Mouse (Mus musculus): Measurements from ENCODE around the gene Hmcn1. TPM values are rescaled to one million over a fixed set of nuclear protein-coding genes. Genes with fewer than 3 reads are reported as not detected.

Hmcn1 gene
- polyA plus RNA-seq, 1 experiment from 2014 or later = 25.5 TPM

DNA sequence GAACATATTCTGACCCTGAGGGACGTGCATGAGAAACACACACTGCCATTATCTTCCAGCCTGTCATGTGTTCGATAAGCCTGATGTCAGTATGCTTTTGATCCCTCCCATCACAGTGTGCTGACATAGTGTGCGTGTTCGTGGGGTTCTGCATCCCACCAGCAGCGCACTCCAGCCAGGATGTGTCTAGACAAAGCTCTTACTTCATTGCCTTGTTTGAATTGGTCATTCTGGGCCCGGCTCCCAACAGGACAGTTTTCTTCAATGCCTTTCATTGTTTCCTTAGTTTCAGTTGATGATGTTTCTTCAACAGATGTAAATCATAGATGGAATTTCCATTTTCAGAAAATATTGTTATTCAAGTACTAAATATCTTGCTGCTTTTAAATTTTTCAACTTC, 206.5 kb downstream of the Hmcn1 start:
- Histone ChIP-seq H3K27me3 (ENCODE audit: control insufficient read depth, insufficient read depth, low read length) (no peaks in the 10 kb centered on the region), H3K9me3 (replicated peaks; ENCODE audit: control insufficient read depth, low read length) (no peaks in the 10 kb centered on the region), H3K4me2 (ENCODE audit: low read depth, low read length) (no peak overlapping the region), H3K4me1 (ENCODE audit: control insufficient read depth, insufficient read depth, low read length) (no peaks in the 10 kb centered on the region), H3K27ac (replicated peaks; ENCODE audit: low read depth, low read length) (no peak overlapping the region), H3K9ac (replicated peaks; ENCODE audit: low read length) (no peak overlapping the region), H3K4me3 (ENCODE audit: low read depth, low read length) (no peak overlapping the region), H3K36me3 (replicated peaks; ENCODE audit: control insufficient read depth, insufficient read depth, low read depth, low read length) (no peaks in the 10 kb centered on the region)
- ATAC-seq (replicated peaks; ENCODE audit: insufficient number of reproducible peaks, low FRiP score, low TSS enrichment, low read depth) (no peak), DNase-seq (ENCODE audit: low spot score) (no peak)
- WGBS = 69% methylated on average over 6 of the region's 6 CpGs

DNA sequence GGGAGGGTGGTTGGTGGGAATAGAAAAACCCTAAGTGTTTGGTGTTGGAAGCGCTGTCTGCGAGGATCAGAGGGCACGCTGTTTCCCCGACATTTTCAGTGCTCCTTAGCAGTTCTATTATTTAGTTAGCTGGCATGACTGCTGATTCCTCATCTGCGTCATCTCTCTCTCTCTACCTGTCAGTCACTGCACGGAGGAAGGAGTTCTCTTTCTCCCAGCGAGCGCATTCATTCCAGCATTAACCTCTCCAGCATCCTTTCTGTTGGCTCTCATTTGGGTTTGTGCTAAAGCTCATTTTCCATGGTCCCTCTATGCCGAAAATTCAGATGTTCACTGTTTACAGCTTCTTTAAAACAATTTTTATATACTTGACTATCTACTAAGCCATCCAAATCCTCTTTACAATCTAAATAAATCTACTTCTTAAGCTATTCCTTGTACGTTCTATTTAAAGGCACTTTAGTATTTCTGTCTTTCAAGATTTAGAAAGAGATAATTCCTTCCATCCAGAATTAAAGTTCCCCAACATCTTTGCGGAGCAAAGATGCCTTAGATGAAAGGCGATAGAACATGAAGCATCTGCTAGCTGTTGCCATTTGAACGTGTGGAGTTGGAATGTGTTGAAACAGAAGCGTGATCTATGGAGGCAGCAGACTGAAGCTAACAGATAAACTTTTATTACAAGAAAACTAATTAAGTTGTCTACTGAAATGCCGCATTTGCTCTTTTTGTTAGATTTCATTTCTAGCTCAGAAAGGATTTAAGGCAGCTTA, 210.0 kb downstream of the Hmcn1 start:
- DNase-seq (ENCODE audit: low spot score) (no peak), ATAC-seq (replicated peaks; ENCODE audit: insufficient number of reproducible peaks, low FRiP score, low TSS enrichment, low read depth) (no peak)
- Histone ChIP-seq H3K4me2 (ENCODE audit: low read depth, low read length) (no peak overlapping the region), H3K9me3 (replicated peaks; ENCODE audit: control insufficient read depth, low read length) (no peaks in the 10 kb centered on the region), H3K27ac (replicated peaks; ENCODE audit: low read depth, low read length) (no peak overlapping the region), H3K27me3 (ENCODE audit: control insufficient read depth, insufficient read depth, low read length) (no peaks in the 10 kb centered on the region), H3K4me1 (ENCODE audit: control insufficient read depth, insufficient read depth, low read length) (no peaks in the 10 kb centered on the region), H3K4me3 (ENCODE audit: low read depth, low read length) (no peak overlapping the region), H3K36me3 (replicated peaks; ENCODE audit: control insufficient read depth, insufficient read depth, low read depth, low read length) (no peaks in the 10 kb centered on the region), H3K9ac (replicated peaks; ENCODE audit: low read length) (no peak overlapping the region)
- WGBS = 85% methylated on average over 15 of the region's 15 CpGs

DNA sequence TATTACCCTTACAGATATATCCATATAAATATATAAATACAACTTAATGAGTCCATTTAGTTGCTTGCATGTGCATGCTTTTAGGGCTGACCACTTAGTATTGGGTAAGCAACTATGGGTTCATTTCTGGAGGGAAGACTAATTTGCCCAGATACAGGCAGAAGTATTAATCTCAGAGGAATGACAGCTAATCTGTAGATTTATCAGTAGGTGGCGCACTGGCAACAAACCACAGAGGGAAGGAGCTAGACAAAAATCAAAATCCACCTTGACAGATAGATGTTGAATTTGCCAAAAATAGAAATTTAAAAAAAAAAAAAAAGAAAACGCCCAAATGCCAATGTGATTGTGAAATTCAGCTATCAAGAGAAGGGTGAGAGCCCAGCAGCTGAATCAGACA, 213.3 kb downstream of the Hmcn1 start:
- no peak overlapping the region for H3K4me2 ChIP-seq (ENCODE audit: low read depth, low read length)
- H3K9me3 ChIP-seq (replicated peaks; ENCODE audit: control insufficient read depth, low read length) = no peaks in the 10 kb centered on the region
- ATAC-seq (replicated peaks; ENCODE audit: insufficient number of reproducible peaks, low FRiP score, low TSS enrichment, low read depth) (no peak), DNase-seq (ENCODE audit: low spot score) (no peak)
- H3K27ac ChIP-seq (replicated peaks; ENCODE audit: low read depth, low read length) = no peak overlapping the region
- no peak overlapping the region for H3K4me3 ChIP-seq (ENCODE audit: low read depth, low read length)
- H3K9ac ChIP-seq (replicated peaks; ENCODE audit: low read length) = no peak overlapping the region
- WGBS = 33% methylated on average over 2 of the region's 2 CpGs
- no peaks in the 10 kb centered on the region for H3K27me3 ChIP-seq (ENCODE audit: control insufficient read depth, insufficient read depth, low read length)
- no peaks in the 10 kb centered on the region for H3K36me3 ChIP-seq (replicated peaks; ENCODE audit: control insufficient read depth, insufficient read depth, low read depth, low read length)
- H3K4me1 ChIP-seq (ENCODE audit: control insufficient read depth, insufficient read depth, low read length) = no peaks in the 10 kb centered on the region

DNA sequence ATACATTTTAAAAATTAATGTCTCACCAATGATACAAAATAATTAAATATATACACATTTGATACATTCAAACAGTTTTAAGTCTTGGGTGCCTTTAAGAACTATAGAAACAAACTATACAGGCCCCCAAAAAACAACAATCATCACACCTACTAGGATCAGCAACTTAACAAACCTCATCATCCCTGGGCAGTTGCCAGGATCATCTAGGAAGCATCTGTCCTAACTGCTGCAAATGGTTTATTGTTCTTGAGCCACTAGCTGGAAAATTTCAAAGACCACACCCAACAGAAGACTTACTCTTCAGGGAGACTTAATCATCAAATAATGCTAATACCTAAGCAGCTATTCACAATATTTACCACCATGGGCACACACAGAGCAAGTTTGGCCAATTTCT, 216.5 kb downstream of the Hmcn1 start:
- H3K9ac ChIP-seq (replicated peaks; ENCODE audit: low read length) = no peak overlapping the region
- H3K4me3 ChIP-seq (ENCODE audit: low read depth, low read length) = no peak overlapping the region
- ATAC-seq (replicated peaks; ENCODE audit: insufficient number of reproducible peaks, low FRiP score, low TSS enrichment, low read depth) = no peak
- no peaks in the 10 kb centered on the region for H3K36me3 ChIP-seq (replicated peaks; ENCODE audit: control insufficient read depth, insufficient read depth, low read depth, low read length)
- H3K4me1 ChIP-seq (ENCODE audit: control insufficient read depth, insufficient read depth, low read length) = no peaks in the 10 kb centered on the region
- no peak overlapping the region for H3K4me2 ChIP-seq (ENCODE audit: low read depth, low read length)
- no peak for DNase-seq (ENCODE audit: low spot score)
- H3K27ac ChIP-seq (replicated peaks; ENCODE audit: low read depth, low read length) = no peak overlapping the region
- no peaks in the 10 kb centered on the region for H3K9me3 ChIP-seq (replicated peaks; ENCODE audit: control insufficient read depth, low read length)
- no peaks in the 10 kb centered on the region for H3K27me3 ChIP-seq (ENCODE audit: control insufficient read depth, insufficient read depth, low read length)

DNA sequence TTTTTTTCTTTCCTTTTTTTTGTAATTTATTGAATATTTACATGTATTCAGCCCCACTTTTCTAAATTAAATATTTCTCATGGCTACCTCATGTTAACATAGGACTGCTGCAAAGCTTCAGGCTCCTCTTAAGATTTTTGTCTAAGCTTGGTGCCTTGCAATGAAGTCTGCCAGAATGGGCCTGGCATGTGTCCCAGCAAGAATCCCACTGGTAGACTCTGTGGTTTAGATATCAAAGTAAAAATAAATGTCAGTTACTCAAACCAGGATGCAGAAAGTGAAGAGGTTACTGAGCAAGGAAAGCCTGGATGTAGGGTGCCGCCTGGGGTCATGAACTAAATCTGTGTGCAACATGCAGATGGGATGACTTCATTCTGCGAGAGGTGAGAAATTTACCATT, 217.5 kb downstream of the Hmcn1 start:
- Histone ChIP-seq H3K9ac (replicated peaks; ENCODE audit: low read length) (no peak overlapping the region), H3K4me2 (ENCODE audit: low read depth, low read length) (no peak overlapping the region), H3K4me1 (ENCODE audit: control insufficient read depth, insufficient read depth, low read length) (no peaks in the 10 kb centered on the region), H3K27me3 (ENCODE audit: control insufficient read depth, insufficient read depth, low read length) (no peaks in the 10 kb centered on the region), H3K27ac (replicated peaks; ENCODE audit: low read depth, low read length) (no peak overlapping the region), H3K9me3 (replicated peaks; ENCODE audit: control insufficient read depth, low read length) (no peaks in the 10 kb centered on the region), H3K4me3 (ENCODE audit: low read depth, low read length) (no peak overlapping the region), H3K36me3 (replicated peaks; ENCODE audit: control insufficient read depth, insufficient read depth, low read depth, low read length) (no peaks in the 10 kb centered on the region)
- 63% methylated on average over 2 of the region's 2 CpGs for WGBS
- DNase-seq (ENCODE audit: low spot score) (no peak), ATAC-seq (replicated peaks; ENCODE audit: insufficient number of reproducible peaks, low FRiP score, low TSS enrichment, low read depth) (no peak)

DNA sequence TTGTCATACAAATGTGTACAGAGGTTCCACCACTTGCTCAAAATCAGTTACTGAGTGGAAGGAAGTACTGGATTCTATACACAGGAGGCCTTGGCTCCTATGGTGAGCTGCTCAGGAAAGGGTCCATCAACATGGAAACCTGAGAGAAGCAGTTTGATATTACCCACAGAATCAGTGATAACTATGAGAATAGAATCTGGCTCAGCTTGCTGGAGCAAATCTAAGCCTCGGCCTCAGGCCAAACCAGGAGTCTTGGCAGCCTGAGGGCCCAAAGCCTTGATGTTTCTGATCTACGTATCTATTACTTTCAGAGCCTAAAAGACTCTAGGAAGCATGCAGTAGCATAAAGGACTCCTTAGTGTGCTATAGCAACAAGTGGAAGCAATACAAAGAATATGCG, 220.3 kb downstream of the Hmcn1 start:
- no peak for ATAC-seq (replicated peaks; ENCODE audit: insufficient number of reproducible peaks, low FRiP score, low TSS enrichment, low read depth)
- Histone ChIP-seq H3K27ac (replicated peaks; ENCODE audit: low read depth, low read length) (no peak overlapping the region), H3K4me3 (ENCODE audit: low read depth, low read length) (no peak overlapping the region), H3K4me1 (ENCODE audit: control insufficient read depth, insufficient read depth, low read length) (no peaks in the 10 kb centered on the region), H3K4me2 (ENCODE audit: low read depth, low read length) (no peak overlapping the region), H3K9me3 (replicated peaks; ENCODE audit: control insufficient read depth, low read length) (no peaks in the 10 kb centered on the region), H3K9ac (replicated peaks; ENCODE audit: low read length) (no peak overlapping the region), H3K27me3 (ENCODE audit: control insufficient read depth, insufficient read depth, low read length) (no peaks in the 10 kb centered on the region), H3K36me3 (replicated peaks; ENCODE audit: control insufficient read depth, insufficient read depth, low read depth, low read length) (no peaks in the 10 kb centered on the region)
- DNase-seq (ENCODE audit: low spot score) = no peak
- 81% methylated on average over 3 of the region's 3 CpGs for WGBS

DNA sequence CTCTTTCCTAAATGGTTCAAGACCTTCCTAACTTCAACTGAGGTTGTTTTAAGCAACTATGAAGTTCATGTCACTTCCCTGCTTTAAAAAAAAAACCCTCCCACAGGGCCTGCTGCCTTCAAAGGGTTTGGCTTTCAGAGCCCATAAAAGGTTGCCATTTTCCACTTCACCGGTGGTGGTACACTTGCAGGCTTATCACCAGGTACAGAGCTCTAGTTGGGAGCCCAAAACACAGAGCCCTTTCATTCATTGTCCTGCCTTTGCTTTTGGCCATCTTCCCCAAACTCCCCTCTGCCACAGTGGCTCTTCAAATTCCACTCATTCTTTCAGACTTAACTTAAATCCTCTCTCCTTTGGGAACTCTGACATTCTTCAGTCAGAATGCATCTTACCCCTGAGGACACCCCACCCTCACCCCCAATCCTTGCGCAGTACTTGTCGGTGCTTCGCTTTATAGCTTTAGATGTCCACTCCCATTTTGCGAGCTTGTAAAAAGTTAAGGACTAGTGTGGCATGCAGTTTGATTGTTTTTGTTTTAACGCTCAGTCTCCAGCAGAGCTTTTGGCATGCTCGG, 222.2 kb downstream of the Hmcn1 start:
- 41% methylated on average over 7 of the region's 7 CpGs for WGBS
- H3K9me3 ChIP-seq (replicated peaks; ENCODE audit: control insufficient read depth, low read length) = no peaks in the 10 kb centered on the region
- no peak for ATAC-seq (replicated peaks; ENCODE audit: insufficient number of reproducible peaks, low FRiP score, low TSS enrichment, low read depth)
- no peak overlapping the region for H3K9ac ChIP-seq (replicated peaks; ENCODE audit: low read length)
- H3K36me3 ChIP-seq (replicated peaks; ENCODE audit: control insufficient read depth, insufficient read depth, low read depth, low read length) = no peaks in the 10 kb centered on the region
- H3K4me1 ChIP-seq (ENCODE audit: control insufficient read depth, insufficient read depth, low read length) = no peaks in the 10 kb centered on the region
- no peak overlapping the region for H3K4me3 ChIP-seq (ENCODE audit: low read depth, low read length)
- H3K4me2 ChIP-seq (ENCODE audit: low read depth, low read length) = no peak overlapping the region
- no peaks in the 10 kb centered on the region for H3K27me3 ChIP-seq (ENCODE audit: control insufficient read depth, insufficient read depth, low read length)
- DNase-seq (ENCODE audit: low spot score) = no peak
- H3K27ac ChIP-seq (replicated peaks; ENCODE audit: low read depth, low read length) = no peak overlapping the region

DNA sequence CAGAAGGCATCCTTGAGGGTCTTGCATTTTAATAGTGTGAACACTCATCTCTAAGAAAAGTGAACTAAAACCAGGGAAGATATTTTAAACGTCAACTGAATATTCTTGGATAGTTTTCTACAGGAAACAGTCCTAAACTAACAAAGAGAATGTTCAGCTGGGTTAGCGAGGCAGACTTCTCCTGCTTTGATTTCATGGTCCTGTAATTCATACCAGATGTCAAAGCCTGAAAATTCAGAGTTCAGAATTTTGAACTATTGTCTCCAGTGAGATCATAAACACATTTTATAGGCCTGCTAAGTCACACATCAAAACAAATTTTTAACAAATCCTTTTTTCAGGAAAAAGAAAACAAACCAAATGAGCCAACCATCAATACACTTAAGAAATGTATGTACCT, 223.4 kb downstream of the Hmcn1 start:
- Histone ChIP-seq H3K4me1 (ENCODE audit: control insufficient read depth, insufficient read depth, low read length) (no peaks in the 10 kb centered on the region), H3K4me3 (ENCODE audit: low read depth, low read length) (no peak overlapping the region), H3K27ac (replicated peaks; ENCODE audit: low read depth, low read length) (peak overlapping the region; percentile 29; the same call in 1 of the 2 replicates), H3K4me2 (ENCODE audit: low read depth, low read length) (no peak overlapping the region), H3K36me3 (replicated peaks; ENCODE audit: control insufficient read depth, insufficient read depth, low read depth, low read length) (no peaks in the 10 kb centered on the region), H3K27me3 (ENCODE audit: control insufficient read depth, insufficient read depth, low read length) (no peaks in the 10 kb centered on the region), H3K9ac (replicated peaks; ENCODE audit: low read length) (no peak overlapping the region), H3K9me3 (replicated peaks; ENCODE audit: control insufficient read depth, low read length) (no peaks in the 10 kb centered on the region)
- 22% methylated on average over 2 of the region's 2 CpGs for WGBS
- DNase-seq (ENCODE audit: low spot score) = peak; percentile 79
- no peak for ATAC-seq (replicated peaks; ENCODE audit: insufficient number of reproducible peaks, low FRiP score, low TSS enrichment, low read depth)

Measured in embryonic facial prominence, embryonic 11.5 days (tissue).